Mouse (Mus musculus) intestine, embryonic 14.5 days (tissue): ENCODE results near the gene Pla2g4d. TPM values are rescaled to one million over a fixed set of nuclear protein-coding genes. Genes with fewer than 3 reads are reported as not detected.

ENCODE experiments used
- ATAC-seq: fragments of 200-750 bp; cut with Nextera tagmentation; replicated peaks from 2 replicates; pipeline ENCODE4 v1.8.0; 2017; ENCODE audit warnings: low read depth, moderate number of reproducible peaks, moderate TSS enrichment, moderate library complexity; ENCODE audit not compliant: low FRiP score, low TSS enrichment
- DNase-seq: peaks from one replicate; pipeline ENCODE4 v3.0.0-alpha.2; 2018; ENCODE audit warnings: low spot score
- H3K27ac ChIP-seq: fragments of 300-500 bp; sonication (generic); 2 replicates; pipeline ENCODE4 v1.5.1; 2014; ENCODE audit warnings: low read depth, mild to moderate bottlenecking, control low read depth
- H3K27me3 ChIP-seq: fragments of 300-500 bp; sonication (generic); replicated peaks from 2 replicates; pipeline ENCODE4 v1.6.1; 2014; ENCODE audit warnings: low read length, control low read depth; ENCODE audit not compliant: control insufficient read depth, insufficient read depth
- H3K36me3 ChIP-seq: fragments of 300-500 bp; sonication (generic); 2 replicates; pipeline ENCODE4 v1.6.1; 2014; ENCODE audit warnings: low read length, control low read depth; ENCODE audit not compliant: control insufficient read depth, insufficient read depth
- H3K4me1 ChIP-seq: fragments of 300-500 bp; sonication (generic); replicated peaks from 2 replicates; pipeline ENCODE4 v1.6.1; 2014; ENCODE audit warnings: low read length, control low read depth, mixed read lengths; ENCODE audit not compliant: control insufficient read depth, insufficient read depth
- H3K4me2 ChIP-seq: fragments of 300-500 bp; sonication (generic); 2 replicates; pipeline ENCODE4 v1.6.1; 2014; ENCODE audit warnings: low read length
- H3K4me3 ChIP-seq: fragments of 300-500 bp; sonication (generic); 2 replicates; pipeline ENCODE4 v1.5.1; 2014; ENCODE audit warnings: low read depth, low read length, control low read depth, mixed read lengths
- H3K9ac ChIP-seq: fragments of 300-500 bp; sonication (generic); 2 replicates; pipeline ENCODE4 v1.6.1; 2014; ENCODE audit warnings: mild to moderate bottlenecking, low read length
- H3K9me3 ChIP-seq: fragments of 300-500 bp; sonication (generic); 2 replicates; pipeline ENCODE4 v1.6.1; 2016; ENCODE audit warnings: low read length, control low read depth; ENCODE audit not compliant: control insufficient read depth
- WGBS: fragments of 180-500 bp; shearing (Covaris S2); extraction: QIAGEN DNeasy Blood & Tissue Kit; methylation state at CpG from one replicate; pipeline ENCODE4 v1.1.7; 2014; 5-methylcytosine and 5-hydroxymethylcytosine counted together
- polyA plus RNA-seq: library from polyadenylated mRNA; unstranded; fragments of >200 nt; fragmentation: Nextera tagmentation; extraction: Ambion mirVana; gene quantifications from 2 replicates; pipeline ENCODE4 v1.2.1, GENCODE M21; 2014

Gene Pla2g4d
- 0.04 and 0.09 TPM in 2 replicates for polyA plus RNA-seq

- ATAC-seq (no peak), DNase-seq (no peak)
- no peaks in the 10 kb centered on the region for H3K4me1 ChIP-seq
- H3K36me3 ChIP-seq = no peaks in the 10 kb centered on the region
- no peak within 1 kb of the TSS for H3K4me2 ChIP-seq
- no peak within 1 kb of the TSS for H3K4me3 ChIP-seq
- 67% methylated on average over 5 of the region's 5 CpGs for WGBS
- H3K27ac ChIP-seq = no peak within 1 kb of the TSS
- no peaks in the 10 kb centered on the region for H3K27me3 ChIP-seq
- no peaks in the 10 kb centered on the region for H3K9me3 ChIP-seq
- no peak within 1 kb of the TSS for H3K9ac ChIP-seq
Measured at GRCm38 (mm10) chr2:120288995-120289394, at the start of gene Pla2g4d. Gene Pla2g4d, minus strand, starts transcription at chr2:120289197.

- Histone ChIP-seq H3K9ac (no peak overlapping the region), H3K27ac (no peak overlapping the region), H3K36me3 (peaks cover 62% of the 10 kb centered on the region), H3K27me3 (no peaks in the 10 kb centered on the region), H3K4me3 (no peak overlapping the region), H3K4me2 (no peak overlapping the region), H3K9me3 (no peaks in the 10 kb centered on the region), H3K4me1 (no peaks in the 10 kb centered on the region)
- no peak for DNase-seq
- 71% methylated on average over 2 of the region's 2 CpGs for WGBS
- ATAC-seq = no peak
Measured at GRCm38 (mm10) chr2:120337886-120338285, 48.9 kb upstream of the Pla2g4d start.

- no peaks in the 10 kb centered on the region for H3K4me1 ChIP-seq
- no peaks in the 10 kb centered on the region for H3K27me3 ChIP-seq
- 88% methylated on average over 4 of the region's 4 CpGs for WGBS
- H3K9me3 ChIP-seq = no peaks in the 10 kb centered on the region
- no peak overlapping the region for H3K4me2 ChIP-seq
- H3K36me3 ChIP-seq = peaks cover 71% of the 10 kb centered on the region
- no peak overlapping the region for H3K9ac ChIP-seq
- ATAC-seq = no peak
- H3K4me3 ChIP-seq = no peak overlapping the region
- no peak for DNase-seq
- H3K27ac ChIP-seq = no peak overlapping the region
Measured at GRCm38 (mm10) chr2:120331575-120331974, 42.6 kb upstream of the Pla2g4d start.

GRCm38 (mm10) chr2:120315077-120315476 lies 26.1 kb upstream of the Pla2g4d start:
- no peak overlapping the region for H3K4me3 ChIP-seq
- no peak overlapping the region for H3K27ac ChIP-seq
- WGBS = 53% methylated on average over 4 of the region's 4 CpGs
- no peak for DNase-seq
- H3K4me1 ChIP-seq = no peaks in the 10 kb centered on the region
- no peaks in the 10 kb centered on the region for H3K9me3 ChIP-seq
- no peak for ATAC-seq
- no peak overlapping the region for H3K4me2 ChIP-seq
- H3K36me3 ChIP-seq = peaks cover 31% of the 10 kb centered on the region
- H3K9ac ChIP-seq = no peak overlapping the region
- H3K27me3 ChIP-seq = no peaks in the 10 kb centered on the region

- Histone ChIP-seq H3K27ac (no peak overlapping the region), H3K9me3 (no peaks in the 10 kb centered on the region), H3K4me2 (no peak overlapping the region), H3K4me1 (no peaks in the 10 kb centered on the region), H3K36me3 (peaks cover 31% of the 10 kb centered on the region), H3K4me3 (no peak overlapping the region), H3K27me3 (no peaks in the 10 kb centered on the region), H3K9ac (no peak overlapping the region)
- ATAC-seq = no peak
- no peak for DNase-seq
- 71% methylated on average over 4 of the region's 4 CpGs for WGBS
Measured at GRCm38 (mm10) chr2:120314487-120314886, 25.5 kb upstream of the Pla2g4d start.

- WGBS = 40% methylated on average over 3 of the region's 3 CpGs
- DNase-seq (no peak), ATAC-seq (no peak)
Measured at GRCm38 (mm10) chr2:120313976-120314375, 25.0 kb upstream of the Pla2g4d start, which contains the start of gene Pla2g4f. Gene Pla2g4f, minus strand, starts transcription at chr2:120314165.

GRCm38 (mm10) chr2:120312276-120312825 lies 23.4 kb upstream of the Pla2g4d start:
- no peaks in the 10 kb centered on the region for H3K27me3 ChIP-seq
- 83% methylated on average over 7 of the region's 7 CpGs for WGBS
- H3K27ac ChIP-seq = no peak overlapping the region
- H3K4me1 ChIP-seq = no peaks in the 10 kb centered on the region
- ATAC-seq (no peak), DNase-seq (no peak)
- no peak overlapping the region for H3K4me2 ChIP-seq
- no peak overlapping the region for H3K4me3 ChIP-seq
- no peak overlapping the region for H3K9ac ChIP-seq
- H3K36me3 ChIP-seq = peaks cover 11% of the 10 kb centered on the region
- H3K9me3 ChIP-seq = no peaks in the 10 kb centered on the region

More at GRCm38 (mm10) chr2:120313976-120314375, 25.0 kb upstream of the Pla2g4d start, which contains the start of gene Pla2g4f:
- Histone ChIP-seq H3K4me1 (no peaks in the 10 kb centered on the region), H3K4me2 (no peak within 1 kb of the TSS), H3K36me3 (peaks cover 27% of the 10 kb centered on the region), H3K27ac (no peak within 1 kb of the TSS), H3K9me3 (no peaks in the 10 kb centered on the region), H3K27me3 (no peaks in the 10 kb centered on the region), H3K4me3 (no peak within 1 kb of the TSS), H3K9ac (no peak within 1 kb of the TSS)

GRCm38 (mm10) chr2:120304113-120304512 lies 15.1 kb upstream of the Pla2g4d start:
- ATAC-seq = no peak
- no peak overlapping the region for H3K27ac ChIP-seq
- WGBS = 20% methylated on average over 3 of the region's 3 CpGs
- no peak for DNase-seq
- no peak overlapping the region for H3K9ac ChIP-seq
- no peaks in the 10 kb centered on the region for H3K4me1 ChIP-seq
- no peak overlapping the region for H3K4me3 ChIP-seq
- no peaks in the 10 kb centered on the region for H3K9me3 ChIP-seq
- H3K36me3 ChIP-seq = no peaks in the 10 kb centered on the region
- H3K4me2 ChIP-seq = no peak overlapping the region
- no peaks in the 10 kb centered on the region for H3K27me3 ChIP-seq

- ATAC-seq = no peak
Measured at GRCm38 (mm10) chr2:120301076-120301475, 12.1 kb upstream of the Pla2g4d start.

More at GRCm38 (mm10) chr2:120301076-120301475, 12.1 kb upstream of the Pla2g4d start:
- no peak for DNase-seq
- Histone ChIP-seq H3K9me3 (no peaks in the 10 kb centered on the region), H3K36me3 (no peaks in the 10 kb centered on the region), H3K4me1 (no peaks in the 10 kb centered on the region), H3K9ac (no peak overlapping the region), H3K27ac (no peak overlapping the region), H3K4me2 (no peak overlapping the region), H3K4me3 (no peak overlapping the region), H3K27me3 (no peaks in the 10 kb centered on the region)
- 90% methylated on average over 6 of the region's 6 CpGs for WGBS
